Mouse (Mus musculus) testis, postnatal 10 days (tissue): ENCODE measurements around the gene Zfp646.

ENCODE experiments used
- DNase-seq: peaks from one replicate; pipeline ENCODE4 v3.0.0; 2021; ENCODE audit warnings: low spot score

Gene Zfp646

GRCm38 (mm10) chr7:127921516-127921915 is 45.5 kb downstream of the Zfp646 start:
- DNase-seq = no peak

- DNase-seq = no peak
Measured at GRCm38 (mm10) chr7:127922451-127923275, 46.6 kb downstream of the Zfp646 start.

GRCm38 (mm10) chr7:127923714-127924113 is 47.7 kb downstream of the Zfp646 start:
- DNase-seq = no peak

GRCm38 (mm10) chr7:127925252-127925651 is 49.2 kb downstream of the Zfp646 start:
- DNase-seq = no peak

GRCm38 (mm10) chr7:127926066-127926465 is 50.0 kb downstream of the Zfp646 start:
- DNase-seq = no peak

GRCm38 (mm10) chr7:127926846-127927245 is 50.8 kb downstream of the Zfp646 start:
- no peak for DNase-seq

- no peak for DNase-seq
Measured at GRCm38 (mm10) chr7:127927726-127928125, 51.7 kb downstream of the Zfp646 start.

GRCm38 (mm10) chr7:127928596-127928995 is 52.6 kb downstream of the Zfp646 start:
- no peak for DNase-seq

GRCm38 (mm10) chr7:127929923-127930322 is 53.9 kb downstream of the Zfp646 start, which contains the start of gene Prss8:
Prss8 (minus strand) TSS chr7:127930104.
- DNase-seq = no peak

GRCm38 (mm10) chr7:127930636-127931035 is 54.6 kb downstream of the Zfp646 start:
- DNase-seq = no peak

GRCm38 (mm10) chr7:127931351-127932135 is 55.5 kb downstream of the Zfp646 start:
- no peak for DNase-seq

GRCm38 (mm10) chr7:127932273-127933031 is 56.4 kb downstream of the Zfp646 start:
- DNase-seq = no peak

- no peak for DNase-seq
Measured at GRCm38 (mm10) chr7:127934075-127934474, 58.1 kb downstream of the Zfp646 start.

- peak; percentile 96 for DNase-seq
Measured at GRCm38 (mm10) chr7:127935028-127935722, 59.2 kb downstream of the Zfp646 start.
